Mouse (Mus musculus): ENCODE measurements around the gene Mitf. TPM values are rescaled to one million over a fixed set of nuclear protein-coding genes. Genes with fewer than 3 reads are reported as not detected.

The Mitf gene
- polyA plus RNA-seq, 1 experiment from 2014 or later = 1.0 TPM

DNA sequence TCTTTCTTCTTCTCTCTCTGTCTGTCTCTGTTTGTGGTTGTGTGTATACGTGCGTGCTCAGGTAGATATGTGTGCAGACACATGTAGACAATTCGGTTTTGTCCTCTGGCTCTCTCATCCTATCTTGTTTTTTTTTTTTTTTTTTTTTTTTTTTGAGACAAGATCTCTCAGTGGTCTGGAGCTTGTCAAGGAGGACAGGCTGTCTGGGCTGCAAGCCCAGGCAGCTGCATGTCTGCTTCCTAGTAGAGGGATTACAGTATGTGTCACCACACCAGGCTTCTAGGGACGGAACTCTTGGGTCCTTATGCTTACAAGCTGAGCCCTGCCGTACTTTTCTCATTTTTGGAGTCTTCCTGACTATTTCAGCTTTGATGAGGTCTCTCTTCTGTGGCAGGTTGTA lies 73.5 kb downstream of the Mitf start:
- no peak for DNase-seq (ENCODE audit: low spot score)

DNA sequence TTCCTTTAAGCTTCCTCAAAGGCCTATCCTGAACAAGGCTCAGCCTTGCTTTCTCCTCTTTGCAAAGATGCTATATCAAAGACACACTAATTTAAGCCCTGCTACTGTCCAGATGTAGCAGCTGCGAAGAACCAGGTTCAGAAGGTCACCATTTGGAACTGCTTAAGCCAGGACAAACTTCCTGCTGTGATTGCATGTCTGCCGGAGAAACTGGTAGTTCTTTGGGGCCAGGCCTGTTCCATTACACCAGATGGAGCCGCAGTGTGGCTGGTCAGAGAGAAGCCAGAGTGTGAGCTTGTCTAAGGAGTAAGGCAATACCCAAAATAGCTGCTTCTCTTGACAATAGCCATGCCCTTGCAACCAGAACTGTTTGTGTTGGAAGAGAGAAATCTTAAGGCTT lies 75.1 kb downstream of the Mitf start:
- DNase-seq (ENCODE audit: low spot score) = no peak

DNA sequence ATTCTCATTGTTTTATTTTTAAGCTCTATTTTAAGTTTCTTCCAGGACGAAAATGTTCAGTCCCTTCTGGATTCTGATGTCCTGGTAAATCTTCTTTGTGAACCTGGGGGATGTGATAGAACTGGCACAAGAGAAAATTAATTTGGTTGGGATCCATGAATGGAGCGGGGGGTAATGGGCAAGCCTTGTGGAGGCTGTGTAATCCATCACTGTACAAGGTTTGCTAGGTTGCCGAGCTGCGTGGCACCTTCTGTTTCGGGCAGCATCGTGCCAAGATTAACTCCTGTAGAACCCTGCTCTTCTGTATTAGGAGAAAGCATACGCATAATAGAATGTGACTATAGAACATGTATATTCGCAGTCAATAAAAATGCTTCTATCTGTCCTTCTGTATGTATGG lies 76.1 kb downstream of the Mitf start:
- DNase-seq (ENCODE audit: low spot score) = no peak

DNA sequence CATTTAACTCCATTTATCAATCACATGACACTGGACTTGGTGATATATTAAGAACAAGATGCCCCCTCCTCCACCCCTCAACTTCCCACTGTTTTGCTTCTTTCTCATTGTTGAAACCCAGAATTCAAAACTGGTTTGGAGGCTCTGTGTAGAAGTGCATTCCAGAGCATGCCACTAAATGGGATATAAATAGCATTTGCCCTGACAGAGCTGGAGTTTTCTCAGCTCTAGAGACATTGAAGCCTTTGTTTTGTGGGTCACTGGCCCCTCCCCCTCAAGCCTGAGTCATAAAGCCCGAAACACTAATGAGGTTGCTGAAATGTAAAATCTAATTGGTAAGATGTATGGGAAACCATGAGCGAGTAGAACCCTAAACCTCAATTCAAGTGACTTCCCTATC lies 76.6 kb downstream of the Mitf start:
- no peak for DNase-seq (ENCODE audit: low spot score)

DNA sequence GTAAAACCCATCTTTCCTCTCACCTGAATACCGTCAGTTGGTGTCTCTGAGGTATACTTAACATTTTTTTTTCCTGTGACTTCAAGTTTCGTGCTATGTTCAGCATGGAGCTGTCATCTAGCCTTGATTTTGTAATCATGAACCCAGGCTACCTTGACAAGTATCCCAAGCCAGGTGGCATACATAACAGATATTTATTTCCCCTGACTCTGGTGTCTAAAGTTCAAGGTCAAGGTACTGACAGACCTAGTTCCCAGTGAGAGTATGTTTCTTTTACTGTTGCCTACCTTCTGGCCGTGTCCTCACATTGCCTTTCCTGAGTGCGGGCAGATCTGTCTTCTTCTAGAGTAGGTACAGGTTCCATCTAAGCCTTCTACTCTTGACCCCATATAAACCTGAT lies 78.1 kb downstream of the Mitf start:
- DNase-seq (ENCODE audit: low spot score) = no peak

DNA sequence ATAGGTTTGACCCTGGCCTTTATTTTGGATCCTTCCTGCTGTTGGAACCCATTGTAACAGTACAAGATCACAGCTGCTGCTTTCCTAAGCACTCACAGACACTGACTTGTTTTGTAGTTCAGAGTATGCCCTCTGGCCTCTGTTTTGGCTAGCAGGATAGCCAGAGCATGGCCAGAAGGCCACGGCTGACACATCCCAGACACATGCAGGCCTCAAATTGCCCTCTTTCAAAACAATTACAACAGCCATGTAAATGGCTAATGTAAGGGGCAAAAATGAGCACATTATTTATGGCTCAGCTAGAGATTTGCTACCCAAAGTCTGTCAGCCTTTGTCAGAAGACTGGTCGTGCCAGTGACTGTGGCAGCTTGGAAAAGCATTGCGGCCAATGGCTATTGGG lies 78.8 kb downstream of the Mitf start:
- no peak for DNase-seq (ENCODE audit: low spot score)

DNA sequence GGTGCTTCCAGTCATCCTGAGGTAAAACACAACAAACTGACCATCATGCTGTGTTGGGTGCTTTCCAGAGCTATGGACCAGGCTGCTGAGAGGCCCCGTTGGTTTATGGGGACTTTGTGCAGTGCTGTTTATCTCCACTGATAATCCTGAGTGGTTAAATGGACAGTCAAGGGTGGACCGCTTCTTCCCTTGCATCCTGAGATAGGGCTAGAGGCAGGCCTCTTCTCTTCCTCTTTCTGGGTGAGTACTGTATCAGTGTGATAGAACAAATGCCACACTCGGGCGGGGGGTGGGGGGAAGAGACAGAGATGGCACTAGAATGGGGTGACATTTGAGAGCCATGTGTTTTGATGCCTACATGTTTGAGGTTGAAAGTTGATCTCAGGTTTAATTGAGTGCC lies 81.0 kb downstream of the Mitf start:
- DNase-seq (ENCODE audit: low spot score) = no peak

DNA sequence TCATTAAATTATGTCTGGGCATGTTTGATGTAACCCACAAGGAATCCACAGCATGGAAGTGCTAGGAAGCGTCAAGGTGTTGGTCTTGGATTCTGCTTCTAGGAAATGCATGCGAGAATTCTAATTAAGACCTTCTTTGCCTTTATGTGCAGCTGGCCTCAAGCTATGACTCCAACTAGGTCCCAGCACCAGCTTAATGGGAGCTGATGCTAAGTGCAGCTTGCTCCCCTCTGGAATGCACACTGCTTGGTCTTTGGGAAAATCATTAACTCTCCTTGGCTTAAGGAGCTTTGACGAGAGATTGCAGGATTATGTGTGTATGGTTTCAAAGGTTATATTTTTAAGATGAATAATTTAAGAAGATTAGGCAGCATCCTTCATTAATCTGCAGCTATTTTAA lies 81.7 kb downstream of the Mitf start:
- no peak for DNase-seq (ENCODE audit: low spot score)

DNA sequence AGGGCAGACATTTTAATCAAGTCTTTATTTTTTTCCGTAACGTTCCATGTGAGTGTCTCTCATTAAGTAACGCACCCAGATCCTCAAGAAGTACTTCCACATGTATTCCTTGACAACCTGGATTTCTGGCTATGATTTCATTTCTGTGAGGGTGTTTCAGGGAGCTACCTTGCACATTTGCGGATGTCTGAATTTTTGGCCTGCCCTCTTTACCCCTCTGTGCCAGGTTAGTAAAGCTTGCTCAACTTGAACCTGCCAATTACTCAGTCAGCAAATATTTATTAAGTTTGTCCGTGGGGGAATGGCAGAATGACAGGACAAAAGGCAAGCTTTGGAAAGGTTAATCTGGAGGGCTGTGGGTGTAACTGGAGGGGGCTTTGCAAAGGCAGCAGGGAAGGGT lies 86.7 kb downstream of the Mitf start:
- DNase-seq (ENCODE audit: low spot score) = no peak

DNA sequence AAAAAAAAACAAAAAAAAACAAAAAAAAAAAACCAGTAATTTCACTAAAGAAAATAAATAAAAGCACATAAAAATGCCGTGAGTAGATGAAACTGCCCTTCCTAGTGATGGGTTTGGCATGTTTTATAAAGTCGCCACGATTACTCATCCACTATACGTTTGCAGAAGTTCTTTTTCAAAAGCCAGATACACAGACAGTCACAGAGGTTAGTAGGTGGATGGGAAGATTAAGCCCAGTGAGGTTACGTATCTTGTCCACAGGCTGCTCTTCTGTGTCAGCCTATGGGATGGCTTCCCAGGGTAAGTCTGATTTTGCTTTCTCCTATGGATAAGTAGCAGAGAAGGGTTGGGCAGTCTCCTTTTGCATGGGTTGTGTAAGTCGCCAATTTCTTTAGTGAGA lies 90.3 kb downstream of the Mitf start:
- DNase-seq (ENCODE audit: low spot score) = no peak

DNA sequence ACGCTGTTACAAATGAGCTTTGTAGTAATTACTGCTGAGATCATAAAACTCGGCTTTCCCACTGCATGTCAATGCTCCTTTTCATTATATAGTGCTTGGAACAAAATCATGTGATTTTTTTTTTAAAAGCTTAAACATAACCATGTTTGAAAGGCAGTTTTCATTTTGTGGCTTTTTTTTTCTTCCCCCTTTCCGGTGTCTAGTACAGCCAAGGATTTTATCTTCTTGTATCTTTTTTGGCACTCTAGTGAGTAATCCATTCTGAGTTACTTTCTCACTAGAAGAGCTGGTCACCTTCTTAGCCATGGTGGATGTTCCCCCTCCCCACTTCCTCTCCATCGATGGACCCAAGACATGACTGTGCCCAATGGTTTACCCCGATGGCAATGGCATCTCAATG lies 91.2 kb downstream of the Mitf start:
- DNase-seq (ENCODE audit: low spot score) = no peak

DNA sequence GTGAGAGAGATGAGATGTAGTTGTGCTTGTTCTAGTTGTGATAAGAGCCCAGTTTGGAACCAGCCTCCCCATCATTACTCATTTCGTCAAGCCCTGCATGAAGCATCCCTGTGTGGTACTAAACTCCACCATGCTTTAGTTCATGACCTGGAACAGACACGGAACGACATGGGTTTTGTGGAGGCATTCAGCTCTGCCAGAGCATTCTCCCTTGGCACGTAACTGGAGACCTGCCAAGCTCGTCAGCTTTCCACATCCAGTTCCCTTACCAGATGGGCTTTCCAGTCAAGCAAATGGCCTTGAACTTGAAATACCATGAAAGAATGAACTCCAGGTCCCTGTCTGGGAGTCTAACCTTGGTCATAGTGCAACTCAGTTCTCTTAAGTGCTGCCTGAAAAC lies 94.7 kb downstream of the Mitf start:
- no peak for DNase-seq (ENCODE audit: low spot score)

DNA sequence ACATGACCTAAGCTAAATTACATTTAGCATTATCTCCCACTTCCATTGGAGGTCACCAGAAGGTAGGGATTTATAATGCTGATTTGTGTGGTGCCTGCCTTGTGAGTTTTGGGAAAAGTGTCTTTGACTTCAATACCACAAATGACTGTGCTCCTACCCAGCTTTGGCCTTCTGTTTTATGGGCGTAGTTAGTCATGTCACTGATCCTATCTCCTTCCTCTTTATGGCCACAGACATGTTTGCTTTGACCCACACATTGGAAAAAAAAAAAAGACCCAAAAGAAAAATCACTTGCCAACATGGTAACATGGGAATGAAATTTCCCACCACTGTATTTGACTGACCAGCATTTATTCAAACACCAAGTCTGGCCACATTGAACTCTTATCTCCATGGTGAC lies 95.4 kb downstream of the Mitf start:
- no peak for DNase-seq (ENCODE audit: low spot score)

DNA sequence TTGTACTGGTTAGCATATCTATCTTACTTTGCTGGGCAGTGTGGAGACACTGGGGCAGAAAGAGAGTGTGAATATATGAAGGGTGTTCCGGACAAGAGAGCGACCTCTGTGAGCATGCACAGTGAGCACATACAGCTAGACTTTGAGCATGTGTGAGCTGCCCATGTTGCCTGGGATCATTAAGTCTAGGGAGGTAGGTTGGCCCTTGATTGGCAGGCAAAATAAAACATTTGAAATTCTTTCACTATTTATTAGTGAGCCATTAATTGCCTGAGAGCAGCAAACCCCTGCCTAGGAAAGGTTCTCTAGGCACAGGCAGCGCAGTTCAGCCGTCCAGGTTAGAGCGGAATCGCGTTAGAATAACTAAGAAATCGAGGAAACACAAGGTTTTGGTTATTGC lies 107.9 kb downstream of the Mitf start:
- DNase-seq (ENCODE audit: low spot score) = no peak

DNA sequence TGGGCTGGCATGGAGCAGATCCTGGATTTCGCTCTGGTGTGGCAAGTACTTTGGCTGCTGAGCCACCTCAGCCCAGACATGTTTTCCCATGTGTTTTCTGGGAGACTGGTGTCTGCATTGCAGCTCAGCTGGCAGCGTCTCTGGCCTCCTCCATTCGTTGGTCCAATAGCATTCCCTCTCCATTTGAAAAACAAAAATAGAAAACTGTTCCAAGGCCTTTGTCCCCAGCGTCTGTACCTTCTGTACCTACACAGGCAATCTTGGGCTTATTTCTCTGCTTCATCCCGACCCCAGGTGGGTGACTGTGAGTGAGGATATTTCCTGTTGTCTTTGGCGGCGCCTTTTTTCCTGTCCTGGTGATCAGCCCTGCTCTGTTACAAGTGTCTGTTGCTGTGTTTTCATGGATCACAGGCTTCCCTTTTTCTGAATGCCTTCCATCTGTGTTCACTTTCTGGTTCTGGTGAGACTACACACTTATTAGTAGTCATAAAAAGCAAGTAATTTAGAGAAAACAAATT lies 109.6 kb downstream of the Mitf start:
- no peak for DNase-seq (ENCODE audit: low spot score)

DNA sequence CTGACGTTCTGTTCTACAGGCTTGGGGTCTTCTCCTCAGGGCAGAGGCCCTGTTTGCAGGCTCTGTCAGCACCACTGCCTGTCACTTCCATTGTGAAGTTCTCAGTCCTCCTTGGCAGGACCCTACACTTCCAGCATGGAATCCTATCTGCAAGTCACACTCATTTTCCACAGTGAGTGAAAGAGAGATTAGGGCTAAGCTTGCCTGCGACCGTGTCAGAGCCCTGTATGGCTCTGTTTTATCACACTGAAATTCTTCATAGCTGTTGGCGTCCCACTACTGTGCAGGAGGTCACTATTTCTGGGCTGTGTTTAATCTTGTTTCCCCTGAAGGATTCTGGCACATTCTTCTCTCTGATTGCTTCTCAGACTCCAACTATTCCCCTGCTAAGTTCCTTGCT lies 111.2 kb downstream of the Mitf start:
- DNase-seq (ENCODE audit: low spot score) = no peak

DNA sequence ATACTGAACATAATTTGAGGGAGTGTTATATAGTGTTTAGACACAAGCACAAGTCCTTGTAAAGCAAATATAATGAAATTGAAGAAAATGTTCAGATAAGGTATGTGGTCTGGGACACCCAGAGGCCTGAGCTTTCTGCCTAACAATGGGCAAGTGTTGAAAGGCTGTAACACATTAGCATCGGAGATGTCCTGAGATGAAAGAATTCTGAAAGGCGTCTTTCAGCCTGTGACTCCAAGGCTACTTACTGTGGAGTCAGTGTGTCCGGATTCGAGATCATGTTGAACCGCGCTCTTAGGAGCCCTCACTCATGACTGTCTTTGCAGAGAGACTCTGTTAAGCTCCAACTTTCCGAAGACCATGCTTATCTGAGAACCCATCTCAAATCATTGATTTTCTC lies 111.6 kb downstream of the Mitf start:
- no peak for DNase-seq (ENCODE audit: low spot score)

DNA sequence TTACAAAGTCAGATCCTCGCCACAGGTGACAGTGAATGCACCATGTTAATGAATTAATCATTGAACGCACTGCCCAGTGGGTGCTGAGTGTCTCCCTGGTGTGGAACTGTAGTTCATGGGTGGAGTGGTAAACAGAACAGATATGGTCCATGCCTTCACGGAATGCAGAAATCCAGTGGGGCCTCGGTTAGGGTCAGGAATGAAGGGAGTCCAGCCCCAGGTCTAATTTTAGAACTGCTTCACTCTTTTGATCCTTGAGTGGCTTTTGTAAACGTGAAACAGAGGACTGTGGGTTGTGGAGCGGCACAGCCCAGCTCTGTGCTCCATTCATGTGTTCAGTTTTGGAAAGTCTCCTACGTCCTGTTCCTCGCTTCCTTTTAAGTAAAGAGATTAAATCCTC lies 112.4 kb downstream of the Mitf start:
- no peak for DNase-seq (ENCODE audit: low spot score)

DNA sequence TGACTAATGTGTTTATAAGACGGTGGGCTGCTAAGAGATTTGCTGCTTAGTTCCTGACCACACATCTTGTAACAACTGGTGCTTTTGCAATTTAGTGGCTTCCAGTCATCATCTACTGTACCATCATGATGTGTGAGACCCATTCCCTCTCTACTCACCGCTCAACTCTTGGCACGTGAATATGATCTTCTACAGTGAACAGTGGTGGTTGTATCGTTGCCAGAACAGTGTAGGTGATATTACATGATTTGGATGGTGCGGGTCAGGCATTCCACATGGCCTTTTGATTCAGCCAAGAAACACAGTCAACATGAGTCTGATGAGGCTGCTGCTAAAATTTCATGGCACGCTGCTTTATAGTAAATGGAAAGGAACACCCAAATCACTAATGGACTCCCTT lies 114.7 kb downstream of the Mitf start:
- DNase-seq (ENCODE audit: low spot score) = no peak

DNA sequence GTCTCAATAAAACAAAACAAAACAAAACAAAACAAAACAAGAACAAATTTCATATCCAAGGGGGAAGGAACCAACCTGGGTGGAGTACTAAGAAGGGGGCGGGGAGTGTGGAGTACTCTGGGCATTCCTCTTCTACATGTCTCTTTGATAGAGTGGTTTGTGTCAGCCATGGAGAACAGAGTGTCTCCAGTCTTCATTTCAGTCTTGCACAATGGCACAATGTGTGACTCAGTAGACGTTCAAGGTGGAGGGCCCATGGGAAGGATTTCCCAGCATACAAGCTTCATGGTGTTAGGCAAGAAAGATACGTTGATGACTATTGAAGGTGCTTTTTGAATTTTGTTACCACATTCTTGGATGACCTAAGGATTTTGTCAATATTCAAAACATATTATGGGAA lies 117.4 kb downstream of the Mitf start:
- DNase-seq (ENCODE audit: low spot score) = no peak

DNA sequence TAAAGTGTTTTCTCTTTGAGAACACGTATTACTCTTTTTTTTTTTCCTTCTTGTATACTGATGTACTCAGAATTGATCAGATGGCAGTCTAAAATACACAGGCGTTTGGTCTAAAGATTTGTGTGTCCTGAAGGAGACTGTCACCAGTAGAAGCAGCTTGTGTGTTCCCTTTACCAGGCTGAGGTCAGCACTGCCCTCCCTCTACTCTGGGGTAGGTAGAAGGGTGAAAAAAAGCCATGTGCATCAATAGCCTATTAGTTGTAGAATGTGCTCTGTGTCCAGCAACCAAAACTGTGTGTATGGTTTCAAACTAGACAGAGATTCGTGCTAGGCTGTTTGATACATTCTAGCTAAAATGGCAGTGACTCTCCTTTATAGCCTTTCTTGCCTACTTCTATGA lies 122.2 kb downstream of the Mitf start:
- no peak for DNase-seq (ENCODE audit: low spot score)

DNA sequence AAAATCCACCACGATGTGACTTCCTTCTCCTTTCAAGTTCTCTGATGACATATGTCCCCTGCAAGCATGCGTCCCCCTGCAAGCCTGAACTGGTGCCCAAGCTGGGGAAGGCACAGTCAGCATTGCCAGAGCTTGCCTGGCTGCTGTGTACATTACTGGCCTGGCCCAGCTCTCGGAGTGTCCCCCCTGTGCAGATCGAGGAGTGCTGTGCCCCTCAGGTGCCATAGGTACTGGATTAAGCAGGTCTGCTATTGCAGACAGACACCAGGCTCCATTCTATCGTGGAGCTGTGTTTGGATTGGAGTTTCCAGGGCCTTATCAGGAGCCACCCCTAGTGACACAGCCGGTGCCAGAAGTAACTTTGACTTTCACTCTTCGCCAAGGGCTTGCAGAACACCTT lies 122.6 kb downstream of the Mitf start:
- no peak for DNase-seq (ENCODE audit: low spot score)

DNA sequence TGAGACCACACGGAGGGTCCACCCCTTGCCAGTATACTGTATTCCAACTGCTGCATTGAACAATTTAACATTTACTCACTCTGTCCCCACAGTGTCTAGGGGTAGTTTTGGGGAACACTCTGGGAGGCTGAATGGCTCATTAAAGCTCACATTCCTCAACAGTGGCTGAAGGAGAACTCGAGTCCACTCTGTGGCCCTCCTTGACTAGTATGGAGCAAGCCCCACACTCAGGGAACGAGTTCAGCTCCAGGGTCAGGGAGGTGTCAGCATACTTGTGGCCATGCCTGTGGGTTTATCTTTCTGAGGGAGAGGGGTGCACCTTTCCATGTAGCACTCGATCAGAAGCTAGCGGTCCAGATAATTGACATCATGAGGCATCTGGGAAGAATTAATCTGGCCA lies 130.3 kb downstream of the Mitf start:
- DNase-seq (ENCODE audit: low spot score) = no peak

DNA sequence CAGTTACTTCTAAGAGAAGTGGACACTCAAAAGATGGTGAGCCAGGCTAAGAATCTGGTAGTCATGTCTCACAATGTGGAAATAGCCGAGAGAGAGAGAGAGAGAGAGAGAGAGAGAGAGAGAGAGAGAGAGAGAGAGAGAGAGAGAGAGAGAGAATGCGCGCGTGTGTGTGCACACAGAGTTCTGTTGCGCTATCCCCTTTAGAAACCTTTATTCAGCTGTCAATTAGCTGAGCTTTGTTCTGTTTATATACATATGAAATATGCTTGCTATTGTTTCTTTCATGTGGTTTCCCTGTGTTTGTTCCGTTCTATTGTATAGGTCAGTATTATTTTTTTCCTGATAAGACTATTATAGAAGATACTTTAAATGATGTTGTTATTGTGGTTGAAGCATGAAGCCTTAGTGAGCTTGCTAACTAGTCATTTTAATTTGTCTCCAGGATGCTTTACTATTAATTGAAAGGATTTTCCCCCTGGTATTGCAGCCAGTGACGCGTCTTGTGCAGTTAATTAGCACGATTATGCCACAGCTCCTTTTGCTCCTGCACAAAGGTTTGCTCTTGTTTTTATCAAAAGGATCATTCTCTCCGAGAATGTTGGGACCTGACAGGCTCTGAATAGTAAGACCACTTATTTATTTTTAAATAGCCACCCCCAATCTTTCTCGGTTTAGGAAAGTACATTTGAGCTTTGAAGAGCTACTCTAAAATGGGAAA lies 131.2 kb downstream of the Mitf start:
- no peak for DNase-seq (ENCODE audit: low spot score)
